Mouse (Mus musculus): ENCODE results near the gene Trdmt1. TPM values are rescaled to one million over a fixed set of nuclear protein-coding genes. Genes with fewer than 3 reads are reported as not detected.
A peak's percentile ranks its signal among the peaks of the same experiment; 100 is the strongest.

Gene Trdmt1
- polyA plus RNA-seq, 1 experiment: 5.4 TPM

GRCm38 (mm10) chr2:13574801-13575150, 30.3 kb upstream of the Trdmt1 start:
- Histone ChIP-seq H3K4me1 (ENCODE audit: control insufficient read depth, insufficient read depth, low read length) (peaks cover 1% of the 10 kb centered on the region), H3K27ac (ENCODE audit: insufficient read depth, low read length) (no peak overlapping the region), H3K4me3 (ENCODE audit: insufficient read depth, low read length) (peak overlapping the region; percentile 41)
- TF ChIP-seq CTCF (IDR thresholded peaks at IDR 0.05; ENCODE audit: extremely low read depth, insufficient read depth, low read length) (no peak), POLR2A (IDR thresholded peaks at IDR 0.05; ENCODE audit: extremely low read depth, insufficient read depth, low read length) (no peak)

DNA sequence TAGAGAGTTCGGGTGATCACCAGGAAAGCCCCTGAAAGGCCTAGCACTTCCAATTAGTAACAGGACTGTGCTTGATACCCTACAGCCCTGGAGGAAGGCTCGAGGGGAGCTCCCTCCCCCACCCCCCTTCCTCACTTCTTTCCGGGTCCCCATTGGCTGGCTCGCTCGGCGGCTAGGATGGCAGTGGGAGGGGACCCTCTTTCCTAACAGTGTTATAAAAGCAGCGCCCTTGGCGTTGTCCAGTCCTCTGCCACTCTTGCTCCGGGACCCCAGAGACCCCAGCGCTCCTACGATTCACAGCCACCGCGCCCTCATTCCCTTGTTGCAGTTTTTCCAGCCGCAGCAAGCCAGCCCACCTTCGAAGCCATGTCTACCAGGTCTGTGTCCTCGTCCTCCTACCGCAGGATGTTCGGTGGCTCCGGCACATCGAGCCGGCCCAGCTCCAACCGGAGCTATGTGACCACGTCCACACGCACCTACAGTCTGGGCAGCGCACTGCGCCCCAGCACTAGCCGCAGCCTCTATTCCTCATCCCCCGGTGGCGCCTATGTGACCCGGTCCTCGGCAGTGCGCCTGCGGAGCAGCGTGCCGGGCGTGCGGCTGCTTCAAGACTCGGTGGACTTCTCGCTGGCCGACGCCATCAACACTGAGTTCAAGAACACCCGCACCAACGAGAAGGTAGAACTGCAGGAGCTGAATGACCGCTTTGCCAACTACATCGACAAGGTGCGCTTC, 29.8 kb upstream of the Trdmt1 start:
- H3K4me3 ChIP-seq (ENCODE audit: insufficient read depth, low read length): peak overlapping the region; percentile 41
- TF ChIP-seq CTCF (IDR thresholded peaks at IDR 0.05; ENCODE audit: extremely low read depth, insufficient read depth, low read length) (no peak), POLR2A (IDR thresholded peaks at IDR 0.05; ENCODE audit: extremely low read depth, insufficient read depth, low read length) (0 out of 2 replicates have a peak, but pooled peaks have one; percentile 42)
- peak overlapping the region; percentile 36 for H3K27ac ChIP-seq (ENCODE audit: insufficient read depth, low read length)
- H3K4me1 ChIP-seq (ENCODE audit: control insufficient read depth, insufficient read depth, low read length): peaks cover 1% of the 10 kb centered on the region

DNA sequence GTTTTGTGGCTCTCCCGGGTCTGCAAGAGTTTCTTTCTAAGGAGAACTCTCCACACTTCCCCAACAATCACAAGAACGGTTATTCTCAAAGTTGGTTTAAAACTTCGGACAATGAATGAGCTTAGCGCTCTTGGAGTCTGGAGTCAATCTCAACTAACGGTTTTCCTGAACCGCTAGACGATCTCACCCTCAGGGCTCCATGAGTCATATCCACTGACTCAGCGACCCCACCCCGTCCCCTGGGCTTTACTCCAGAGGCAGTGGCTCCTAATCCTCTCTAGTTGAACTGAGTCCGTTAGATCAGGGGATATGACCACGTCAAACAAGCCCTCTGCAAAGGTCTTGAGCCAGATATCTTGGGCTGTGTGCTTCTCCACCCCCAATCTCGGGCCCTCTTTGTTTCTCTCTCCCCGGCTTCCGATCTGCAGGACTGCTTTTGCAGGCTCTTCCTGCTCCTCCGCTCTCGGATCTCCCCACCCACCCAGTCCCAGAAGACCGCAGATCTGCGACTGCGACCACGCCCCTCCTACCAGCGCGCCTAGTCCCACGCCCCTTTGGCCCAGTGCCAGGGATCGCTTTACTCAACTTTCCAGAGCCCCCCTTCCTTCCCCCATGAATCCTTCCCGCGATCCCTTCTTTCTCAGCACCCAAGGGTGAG, 29.1 kb upstream of the Trdmt1 start, which contains the start of gene Vim:
Gene Vim (plus strand): TSS at position 520 of the 658 bp plus-strand sequence.
- Histone ChIP-seq H3K4me3 (ENCODE audit: insufficient read depth, low read length) (peak within 1 kb of the TSS; percentile 41), H3K4me1 (ENCODE audit: control insufficient read depth, insufficient read depth, low read length) (peaks cover 1% of the 10 kb centered on the region), H3K27ac (ENCODE audit: insufficient read depth, low read length) (peak within 1 kb of the TSS; percentile 36)
- TF ChIP-seq POLR2A (IDR thresholded peaks at IDR 0.05; ENCODE audit: extremely low read depth, insufficient read depth, low read length): no peak
- TF ChIP-seq CTCF (IDR thresholded peaks at IDR 0.05; ENCODE audit: extremely low read depth, insufficient read depth, low read length): no peak

GRCm38 (mm10) chr2:13572647-13573407, 28.4 kb upstream of the Trdmt1 start:
- Histone ChIP-seq H3K4me3 (ENCODE audit: insufficient read depth, low read length) (peak overlapping the region; percentile 41), H3K4me1 (ENCODE audit: control insufficient read depth, insufficient read depth, low read length) (peaks cover 1% of the 10 kb centered on the region), H3K27ac (ENCODE audit: insufficient read depth, low read length) (no peak overlapping the region)
- TF ChIP-seq CTCF (IDR thresholded peaks at IDR 0.05; ENCODE audit: extremely low read depth, insufficient read depth, low read length) (no peak), POLR2A (IDR thresholded peaks at IDR 0.05; ENCODE audit: extremely low read depth, insufficient read depth, low read length) (no peak)

GRCm38 (mm10) chr2:13572101-13572553, 27.7 kb upstream of the Trdmt1 start:
- Histone ChIP-seq H3K4me3 (ENCODE audit: insufficient read depth, low read length) (no peak overlapping the region), H3K4me1 (ENCODE audit: control insufficient read depth, insufficient read depth, low read length) (peaks cover 1% of the 10 kb centered on the region), H3K27ac (ENCODE audit: insufficient read depth, low read length) (no peak overlapping the region; the same call in 1 of the 2 replicates)
- TF ChIP-seq POLR2A (IDR thresholded peaks at IDR 0.05; ENCODE audit: extremely low read depth, insufficient read depth, low read length) (no peak), CTCF (IDR thresholded peaks at IDR 0.05; ENCODE audit: extremely low read depth, insufficient read depth, low read length) (no peak)

- TF ChIP-seq POLR2A (IDR thresholded peaks at IDR 0.05; ENCODE audit: extremely low read depth, insufficient read depth, low read length): no peak
- TF ChIP-seq CTCF (IDR thresholded peaks at IDR 0.05; ENCODE audit: extremely low read depth, insufficient read depth, low read length): no peak
- no peak overlapping the region for H3K4me3 ChIP-seq (ENCODE audit: insufficient read depth, low read length)
- peaks cover 1% of the 10 kb centered on the region; the same call in 1 of the 2 replicates for H3K4me1 ChIP-seq (ENCODE audit: control insufficient read depth, insufficient read depth, low read length)
- no peak overlapping the region for H3K27ac ChIP-seq (ENCODE audit: insufficient read depth, low read length)
Measured at GRCm38 (mm10) chr2:13570122-13570521, 25.7 kb upstream of the Trdmt1 start.

DNA sequence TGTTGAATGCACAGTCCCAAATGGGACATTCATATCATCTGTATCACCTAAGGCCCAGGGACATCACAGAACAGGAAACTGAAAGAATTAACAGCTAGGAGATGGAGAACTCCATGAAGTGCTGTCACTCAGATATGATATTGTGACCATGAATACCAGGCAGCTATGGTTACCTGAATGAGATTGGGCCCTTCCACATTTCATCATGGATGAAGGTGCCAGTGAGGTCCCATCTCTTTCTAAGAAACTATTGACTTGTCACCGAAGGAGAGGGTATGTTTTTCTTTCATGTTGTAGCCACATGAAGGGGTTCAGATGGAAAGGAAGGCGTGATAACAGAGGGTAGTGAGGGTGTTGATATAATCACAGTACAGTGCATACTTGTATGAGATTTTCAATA, 15.9 kb upstream of the Trdmt1 start:
- Histone ChIP-seq H3K4me1 (ENCODE audit: control insufficient read depth, insufficient read depth, low read length) (no peaks in the 10 kb centered on the region; the same call in 1 of the 2 replicates), H3K27ac (ENCODE audit: insufficient read depth, low read length) (no peak overlapping the region), H3K4me3 (ENCODE audit: insufficient read depth, low read length) (no peak overlapping the region)
- TF ChIP-seq CTCF (IDR thresholded peaks at IDR 0.05; ENCODE audit: extremely low read depth, insufficient read depth, low read length) (no peak), POLR2A (IDR thresholded peaks at IDR 0.05; ENCODE audit: extremely low read depth, insufficient read depth, low read length) (no peak)

GRCm38 (mm10) chr2:13559729-13560128, 15.3 kb upstream of the Trdmt1 start:
- H3K27ac ChIP-seq (ENCODE audit: insufficient read depth, low read length): no peak overlapping the region
- no peak for TF ChIP-seq POLR2A (IDR thresholded peaks at IDR 0.05; ENCODE audit: extremely low read depth, insufficient read depth, low read length)
- no peak for TF ChIP-seq CTCF (IDR thresholded peaks at IDR 0.05; ENCODE audit: extremely low read depth, insufficient read depth, low read length)
- no peaks in the 10 kb centered on the region; the same call in 1 of the 2 replicates for H3K4me1 ChIP-seq (ENCODE audit: control insufficient read depth, insufficient read depth, low read length)
- no peak overlapping the region for H3K4me3 ChIP-seq (ENCODE audit: insufficient read depth, low read length)

GRCm38 (mm10) chr2:13559303-13559702, 14.8 kb upstream of the Trdmt1 start:
- Histone ChIP-seq H3K4me1 (ENCODE audit: control insufficient read depth, insufficient read depth, low read length) (no peaks in the 10 kb centered on the region; the same call in 1 of the 2 replicates), H3K27ac (ENCODE audit: insufficient read depth, low read length) (no peak overlapping the region), H3K4me3 (ENCODE audit: insufficient read depth, low read length) (no peak overlapping the region)
- TF ChIP-seq POLR2A (IDR thresholded peaks at IDR 0.05; ENCODE audit: extremely low read depth, insufficient read depth, low read length) (no peak), CTCF (IDR thresholded peaks at IDR 0.05; ENCODE audit: extremely low read depth, insufficient read depth, low read length) (no peak)

All from cortical plate, adult 2 months (tissue).